Mouse (Mus musculus) ovary, postnatal 36 days (tissue): ENCODE measurements around the gene Csk.

ENCODE experiments used
- DNase-seq: peaks from one replicate; pipeline ENCODE4 v3.0.0; 2022; ENCODE audit warnings: low spot score, mixed read lengths

The Csk gene

DNA sequence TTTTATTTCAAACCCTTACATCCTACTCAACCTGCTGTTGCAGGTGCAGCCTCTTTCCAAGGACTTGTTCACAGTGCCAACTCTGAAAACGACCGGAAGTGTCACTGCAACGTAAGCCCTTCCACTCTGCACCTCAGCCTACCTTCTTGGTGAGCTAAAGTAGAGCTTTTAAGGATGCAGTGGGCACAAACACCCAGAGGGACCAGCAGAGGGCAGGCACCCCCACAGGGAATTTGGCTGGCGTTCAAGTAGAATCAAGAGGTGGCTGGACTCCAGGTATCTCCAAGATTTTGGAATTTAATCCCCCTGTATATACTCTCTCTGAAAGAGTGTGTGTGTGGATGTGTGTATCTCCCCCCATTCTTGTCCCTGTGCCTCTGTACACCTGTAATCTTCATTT is 4.4 kb upstream of the Csk start:
- DNase-seq: no peak

DNA sequence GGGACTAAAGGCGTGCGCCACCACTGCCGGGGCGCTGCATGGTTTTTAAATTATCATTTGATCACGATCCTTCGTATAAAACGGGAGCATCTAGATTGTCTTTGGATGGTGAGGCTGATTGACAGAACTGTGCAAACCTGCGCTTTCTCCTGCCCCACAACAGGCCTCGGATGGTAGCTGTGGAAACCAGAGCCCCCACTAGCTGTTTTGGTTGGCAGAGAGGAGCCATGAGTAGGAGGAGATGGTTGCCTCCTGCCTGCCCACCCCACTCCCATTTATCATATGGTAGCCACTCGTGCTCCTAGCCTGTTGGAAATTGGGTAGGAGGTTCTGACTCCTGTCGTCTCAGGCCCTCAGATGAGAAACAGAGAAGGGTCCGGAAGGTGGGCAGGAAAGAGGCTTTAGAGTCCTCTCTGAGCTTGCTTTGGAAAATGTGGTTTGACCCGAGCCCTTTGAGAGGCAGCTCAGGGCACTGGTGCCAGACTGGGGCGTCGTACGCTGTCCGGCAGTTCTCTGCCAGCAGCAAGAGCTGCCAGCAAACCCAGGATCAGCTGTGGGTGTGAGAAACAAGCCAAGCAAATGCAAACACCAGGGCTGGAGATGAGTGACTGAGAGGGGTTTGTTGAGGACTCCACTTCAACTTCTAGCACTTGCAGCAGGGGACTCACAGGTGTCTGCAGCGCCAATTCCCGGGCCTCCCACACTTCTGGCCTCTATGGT is 3.4 kb upstream of the Csk start:
- DNase-seq: no peak

GRCm38 (mm10) chr9:57655749-57656148 is 2.3 kb upstream of the Csk start:
- DNase-seq: peak; percentile 92

- DNase-seq: no peak
These were observed 1.5 kb upstream of the Csk start for GRCm38 (mm10) chr9:57654966-57655365.

DNA sequence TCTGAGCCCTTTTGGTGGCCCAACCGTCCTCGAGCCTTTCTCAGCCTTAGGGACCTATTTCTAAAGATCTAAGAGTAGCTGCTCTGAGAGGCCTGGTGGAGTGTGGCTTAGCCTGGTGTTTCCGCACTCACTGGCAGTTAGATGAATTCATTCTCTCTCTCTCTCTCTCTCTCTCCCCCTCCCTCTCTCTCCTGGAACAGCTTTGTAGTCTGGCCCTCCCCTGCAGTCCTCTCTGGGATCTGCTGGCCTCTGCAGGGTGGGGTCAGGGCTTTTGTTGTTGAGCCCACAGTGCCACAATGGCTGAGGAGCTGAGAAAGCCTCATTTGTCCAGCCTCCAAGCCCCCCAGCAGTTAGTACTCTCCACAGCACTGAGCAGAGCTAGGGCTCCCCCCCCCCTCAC is 576 bp downstream of the Csk start:
- no peak for DNase-seq

GRCm38 (mm10) chr9:57652351-57652750 is 1.1 kb downstream of the Csk start:
- DNase-seq: no peak

- DNase-seq: no peak
These were observed 2.6 kb downstream of the Csk start for GRCm38 (mm10) chr9:57650786-57651311.

DNA sequence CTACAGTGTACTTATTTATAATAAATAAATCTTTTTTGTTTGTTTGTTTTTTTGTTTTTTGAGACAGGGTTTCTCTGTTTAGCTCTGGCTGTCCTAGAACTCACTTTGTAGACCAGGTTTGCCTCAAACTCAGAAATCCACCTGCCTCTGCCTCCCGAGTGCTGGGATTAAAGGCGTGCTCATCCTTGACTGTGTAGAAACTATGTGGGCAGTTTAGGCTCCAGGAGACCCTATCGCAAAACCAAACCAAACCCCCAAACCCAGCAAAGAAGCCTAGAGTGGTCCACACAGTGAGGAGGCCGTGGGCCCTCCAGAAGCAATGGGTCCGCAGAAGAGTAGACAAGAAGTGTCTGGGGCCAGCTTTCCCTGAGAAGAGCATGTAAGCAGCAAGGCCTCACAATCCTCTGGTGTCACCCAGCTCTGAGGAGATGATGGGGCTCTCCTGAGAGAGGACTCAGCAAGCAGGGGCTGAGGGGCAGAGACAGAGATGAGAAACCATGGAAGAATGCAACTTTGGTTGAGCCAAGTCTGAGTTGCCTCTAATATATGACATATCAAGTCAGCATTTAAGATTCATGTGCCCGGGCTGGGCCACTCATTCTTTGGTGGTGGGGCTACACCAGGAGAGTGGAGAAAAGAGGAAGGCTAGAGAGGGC is 3.2 kb downstream of the Csk start:
- DNase-seq: no peak

DNA sequence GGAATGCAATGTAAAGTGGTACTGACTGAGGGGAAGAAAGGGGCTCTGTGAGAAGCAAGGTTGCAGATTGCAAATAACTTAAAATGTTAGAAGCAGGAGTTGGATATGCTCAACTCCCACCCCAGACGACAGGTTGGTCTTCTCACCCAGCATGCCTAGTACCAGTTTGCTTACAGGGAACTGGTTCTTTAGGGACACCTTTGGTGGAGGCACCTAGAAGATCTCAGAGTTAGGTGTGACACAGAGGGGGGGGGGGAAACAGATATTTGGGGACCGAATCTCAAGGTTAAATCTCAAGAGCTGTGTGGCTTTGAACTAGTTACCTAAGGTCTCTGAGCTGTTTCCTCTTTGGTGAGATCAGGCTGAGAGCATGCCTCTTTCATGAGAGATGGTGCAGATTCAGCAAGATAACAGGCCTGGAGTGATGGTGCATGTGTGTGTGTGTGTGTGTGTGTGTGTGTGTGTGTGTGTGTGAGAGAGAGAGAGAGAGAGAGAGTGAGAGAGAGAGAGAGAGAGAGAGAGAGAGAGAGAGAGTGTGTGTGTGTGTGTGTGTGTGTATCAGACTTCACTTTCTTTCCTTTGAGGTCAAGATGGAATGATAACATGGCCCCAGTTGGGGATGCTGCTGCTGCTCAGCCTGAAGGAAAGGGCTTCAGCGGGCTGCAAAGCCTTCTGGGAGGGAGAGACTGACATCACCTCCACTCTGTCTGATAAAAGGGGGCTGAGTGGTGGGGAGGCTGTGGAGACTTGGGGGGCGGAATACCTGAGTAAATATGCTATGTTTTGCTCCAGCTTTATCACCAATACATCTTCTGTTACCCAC is 5.9 kb downstream of the Csk start:
- no peak for DNase-seq

- DNase-seq: no peak
These were observed 6.8 kb downstream of the Csk start for GRCm38 (mm10) chr9:57646551-57647103.

DNA sequence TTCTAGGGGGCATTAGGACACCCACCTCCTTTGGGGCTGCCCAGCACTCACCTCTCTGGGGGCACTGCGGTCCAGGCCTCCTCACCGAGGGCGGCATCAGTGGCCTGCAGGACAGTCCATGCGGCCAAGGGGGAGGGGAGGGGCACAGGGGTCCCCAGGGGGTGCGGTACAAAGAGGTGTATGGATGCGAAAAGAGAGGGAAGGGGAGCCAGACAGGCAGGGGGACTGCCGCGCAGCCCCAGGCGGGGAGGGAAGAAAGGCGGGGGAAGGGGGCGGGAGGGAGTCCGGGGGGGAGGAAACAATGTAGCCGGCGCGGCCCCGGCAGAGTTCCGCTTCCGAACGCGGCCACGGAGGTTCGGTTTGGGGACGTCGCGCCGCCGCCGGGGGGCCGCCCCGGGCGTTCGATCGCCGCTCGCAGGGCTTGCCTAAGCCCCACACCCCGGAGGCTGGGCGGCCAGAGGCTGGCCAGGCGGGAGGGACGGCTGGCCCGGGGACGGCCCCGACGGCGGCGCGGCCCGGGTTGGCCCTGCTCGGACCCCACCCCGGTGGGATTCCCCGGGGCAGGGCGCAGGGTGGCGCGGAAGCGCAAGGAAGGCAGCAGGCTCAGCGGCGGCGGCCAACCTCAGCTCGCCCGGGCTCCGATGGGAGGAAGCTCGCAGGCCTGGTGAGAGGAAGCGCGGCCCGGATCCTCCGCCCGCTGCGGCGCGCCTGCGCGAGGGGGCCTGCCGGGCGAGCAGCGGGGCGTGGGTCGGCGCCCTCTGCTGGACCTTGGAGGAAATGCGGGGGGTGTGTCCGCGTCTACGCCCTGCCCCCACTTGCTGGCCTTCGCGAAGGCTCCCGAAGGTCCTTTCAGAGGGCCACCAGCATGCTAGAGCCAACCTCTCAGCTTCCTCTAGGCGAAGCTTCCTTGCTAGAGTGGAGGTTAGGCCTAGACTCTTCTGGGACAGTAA is 8.2 kb downstream of the Csk start:
- peak; percentile 96 for DNase-seq

DNA sequence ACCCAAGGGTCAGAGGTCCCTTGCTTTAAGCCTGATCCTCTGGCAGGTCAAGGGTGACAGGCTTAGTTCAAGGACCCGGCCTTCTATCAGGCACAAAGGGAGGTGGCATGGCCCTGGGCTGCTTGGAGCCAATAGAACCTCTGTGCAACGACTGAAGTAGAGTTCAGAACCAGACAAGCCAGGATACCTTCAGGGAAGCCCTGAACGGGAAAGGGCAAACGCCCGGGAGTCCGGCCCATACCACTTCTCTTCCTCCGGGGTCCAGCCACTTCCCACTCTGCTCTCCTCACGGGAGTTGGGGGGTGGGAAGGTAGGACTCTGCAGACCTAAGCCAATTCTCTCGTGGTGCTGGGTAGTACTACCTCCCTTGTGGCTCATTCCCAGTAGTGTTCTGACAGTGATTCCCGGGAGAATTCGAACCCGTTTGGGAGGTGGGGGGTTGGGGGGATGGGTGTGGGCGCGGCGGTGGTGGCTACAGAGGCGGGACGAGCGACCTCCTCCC is 8.9 kb downstream of the Csk start:
- no peak for DNase-seq

GRCm38 (mm10) chr9:57643856-57644180 is 9.6 kb downstream of the Csk start:
- DNase-seq: no peak

GRCm38 (mm10) chr9:57643169-57643855 is 10.1 kb downstream of the Csk start:
- no peak for DNase-seq

DNA sequence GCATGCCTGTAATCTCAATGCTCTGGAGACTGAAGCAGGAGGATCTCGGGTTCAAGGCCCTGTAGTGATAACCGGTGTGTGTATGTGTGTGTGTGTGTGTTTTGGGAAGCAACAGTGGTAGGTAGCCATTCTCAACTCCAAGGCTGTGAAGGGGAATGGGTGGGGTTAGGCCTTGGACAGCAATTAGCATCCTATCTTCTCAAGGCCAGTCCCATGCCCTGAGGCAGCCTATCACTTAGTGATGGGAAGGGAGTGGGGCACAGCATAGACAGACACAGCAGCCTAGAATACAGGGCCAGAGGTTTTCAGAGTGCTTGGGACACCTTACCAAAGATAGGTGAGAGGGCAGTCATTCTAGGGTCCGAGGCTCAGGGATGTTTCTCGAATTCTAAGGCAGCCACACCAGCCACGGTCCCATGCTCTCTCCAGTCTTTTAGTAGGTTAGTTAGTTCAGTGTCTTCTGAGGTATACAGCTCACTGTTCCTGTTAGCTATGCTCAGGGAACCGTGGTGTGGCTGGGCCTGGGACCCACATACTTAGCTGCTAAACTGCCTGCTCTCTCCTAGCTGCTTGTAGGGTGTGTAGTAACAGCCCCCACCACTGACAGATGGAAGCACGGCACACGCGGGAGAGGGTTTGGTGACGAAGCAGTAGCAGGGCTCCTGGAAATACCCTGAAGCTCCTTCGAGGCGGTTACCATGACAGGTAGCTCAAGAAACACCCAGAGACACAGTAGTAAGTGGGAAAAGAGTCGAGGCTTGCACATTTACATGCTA is 11.5 kb downstream of the Csk start:
- DNase-seq: no peak

DNA sequence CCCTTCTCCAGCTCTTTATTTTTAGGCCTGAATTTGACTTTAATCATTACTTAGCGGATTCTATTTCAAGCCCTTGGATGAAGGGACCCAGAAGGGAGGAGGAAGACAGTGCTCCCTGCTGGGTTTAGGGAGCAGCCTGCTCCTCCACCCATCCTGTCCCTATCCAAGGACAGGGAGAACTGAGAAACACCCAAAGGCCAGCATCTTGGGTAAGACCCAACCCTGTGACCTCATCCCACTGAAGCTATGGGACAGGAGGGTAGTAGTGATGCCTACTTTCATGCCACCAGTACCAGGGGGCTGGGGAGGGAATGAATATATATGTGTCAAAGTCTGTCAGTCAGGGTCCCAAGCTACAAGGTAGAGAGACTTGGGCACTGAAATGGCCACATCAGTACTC is 12.4 kb downstream of the Csk start:
- DNase-seq: no peak

DNA sequence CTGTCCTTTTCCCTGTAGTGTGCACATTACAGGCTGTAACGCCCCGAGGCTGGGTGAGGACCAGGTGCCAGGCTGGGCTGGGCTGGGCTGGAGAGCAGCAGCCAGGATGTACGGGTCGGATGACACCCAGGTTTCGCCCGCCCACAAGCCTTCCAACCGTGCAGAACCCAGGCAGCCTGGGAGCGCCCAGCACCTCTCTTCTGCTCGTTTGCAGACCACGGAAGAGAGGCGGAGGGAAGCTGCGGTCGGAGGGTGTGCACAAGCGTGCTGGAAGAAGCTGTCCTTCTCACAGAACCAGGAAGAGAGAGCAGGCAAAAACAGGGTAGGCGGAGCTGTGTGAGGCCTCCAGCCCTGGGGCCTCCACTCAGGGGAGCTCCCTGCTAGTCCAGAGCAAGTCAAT is 13.0 kb downstream of the Csk start:
- DNase-seq: peak; percentile 42

- no peak for DNase-seq
These were observed 13.6 kb downstream of the Csk start for GRCm38 (mm10) chr9:57639661-57640328.
